Mouse (Mus musculus): ENCODE results near the gene Caprin1.
A peak's percentile ranks its signal among the peaks of the same experiment; 100 is the strongest.

Gene Caprin1

DNA sequence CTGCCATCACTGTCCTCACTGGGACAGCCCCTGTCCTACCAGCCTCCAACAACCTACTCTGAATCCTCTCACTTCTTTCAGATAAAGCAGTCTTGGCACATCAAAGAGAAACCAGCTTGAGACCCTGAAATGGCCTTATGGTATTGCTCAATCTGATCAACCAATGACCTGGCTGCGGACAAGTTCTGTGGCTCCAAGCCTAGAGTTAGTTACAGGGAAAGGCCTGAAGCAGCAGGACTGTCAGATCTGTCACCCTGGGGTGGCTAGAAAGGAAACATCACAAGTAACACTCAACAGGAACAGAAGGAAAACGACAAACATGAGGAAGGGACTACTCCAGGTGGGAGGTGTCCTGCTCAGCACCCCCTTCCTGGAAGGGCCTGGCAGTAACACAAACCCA lies 72.9 kb downstream of the Caprin1 start:
- DNase-seq, result no peak

GRCm38 (mm10) chr2:103719292-103719646 lies 78.2 kb downstream of the Caprin1 start:
- no peak for DNase-seq

GRCm38 (mm10) chr2:103718594-103719291 lies 78.7 kb downstream of the Caprin1 start:
- DNase-seq, result peak; percentile 81

DNA sequence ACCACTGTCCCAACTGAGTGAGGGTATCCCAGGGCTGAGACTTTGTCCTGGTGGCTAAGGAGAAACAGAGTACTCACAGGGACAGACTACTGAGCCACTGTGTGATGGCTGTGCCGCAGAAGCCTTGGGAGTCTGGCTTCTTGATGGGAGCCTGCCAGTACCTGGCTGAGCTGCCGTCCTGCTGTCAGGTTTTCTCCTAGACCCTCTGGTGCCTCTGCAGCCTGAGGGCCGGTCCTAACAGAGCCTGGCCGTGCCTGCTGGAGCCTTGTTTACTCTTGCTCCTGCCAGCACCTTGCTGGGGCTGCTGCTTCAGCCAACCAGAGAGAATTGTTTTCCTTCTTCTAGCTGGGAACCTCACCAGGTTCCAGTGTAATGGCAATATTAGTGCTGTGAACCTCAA lies 83.0 kb downstream of the Caprin1 start:
- DNase-seq, result no peak

GRCm38 (mm10) chr2:103713831-103714230 lies 83.6 kb downstream of the Caprin1 start:
- no peak for DNase-seq
